Mouse (Mus musculus) heart, embryonic 10.5 days (tissue): Measurements from ENCODE around the gene Degs2. TPM values are rescaled to one million over a fixed set of nuclear protein-coding genes. Genes with fewer than 3 reads are reported as not detected.

Experiments
- DNase-seq: peaks from one replicate; pipeline ENCODE4 v3.0.0-alpha.2; 2017; ENCODE audit warnings: low spot score
- H3K27ac ChIP-seq: fragments of 300-500 bp; sonication (generic); 2 replicates; pipeline ENCODE4 v1.5.1; 2016; ENCODE audit warnings: mild to moderate bottlenecking
- H3K27me3 ChIP-seq: fragments of 300-500 bp; sonication (generic); 2 replicates; pipeline ENCODE4 v1.6.1; 2016; ENCODE audit warnings: mild to moderate bottlenecking; ENCODE audit not compliant: poor library complexity, insufficient read depth, severe bottlenecking
- H3K36me3 ChIP-seq: fragments of 300-500 bp; sonication (generic); 2 replicates; pipeline ENCODE4 v1.6.1; 2016; ENCODE audit warnings: mild to moderate bottlenecking, moderate library complexity
- H3K4me1 ChIP-seq: fragments of 300-500 bp; sonication (generic); 2 replicates; pipeline ENCODE4 v1.6.1; 2016; ENCODE audit warnings: mild to moderate bottlenecking
- H3K4me3 ChIP-seq: fragments of 300-500 bp; sonication (generic); 2 replicates; pipeline ENCODE4 v1.5.1; 2016; ENCODE audit warnings: mild to moderate bottlenecking, moderate library complexity
- H3K9me3 ChIP-seq: fragments of 300-500 bp; sonication (generic); 2 replicates; pipeline ENCODE4 v1.6.1; 2016; ENCODE audit warnings: mild to moderate bottlenecking, moderate library complexity
- WGBS: fragments of 180-500 bp; shearing (Covaris S2); methylation state at CpG from one replicate; pipeline ENCODE4 v1.1.7; 2016; 5-methylcytosine and 5-hydroxymethylcytosine counted together
- polyA plus RNA-seq: library from polyadenylated mRNA; unstranded; fragments of >200 nt; fragmentation: Nextera tagmentation; extraction: Ambion mirVana; gene quantifications from 2 replicates; pipeline ENCODE4 v1.2.1, GENCODE M21; 2016

Gene Degs2
- 0.39 and 0.94 TPM in 2 replicates for polyA plus RNA-seq

GRCm38 (mm10) chr12:108702185-108702584 is at the start of gene Degs2:
Gene Degs2 (minus strand): TSS chr12:108702315.
- Histone ChIP-seq H3K9me3 (no peaks in the 10 kb centered on the region), H3K4me3 (peak within 1 kb of the TSS; percentile 47), H3K4me1 (peaks cover 28% of the 10 kb centered on the region), H3K27me3 (peaks cover 61% of the 10 kb centered on the region), H3K27ac (no peak within 1 kb of the TSS), H3K36me3 (no peaks in the 10 kb centered on the region)
- under 1% methylated on average over 32 of the region's 32 CpGs for WGBS
- DNase-seq: no peak

DNA sequence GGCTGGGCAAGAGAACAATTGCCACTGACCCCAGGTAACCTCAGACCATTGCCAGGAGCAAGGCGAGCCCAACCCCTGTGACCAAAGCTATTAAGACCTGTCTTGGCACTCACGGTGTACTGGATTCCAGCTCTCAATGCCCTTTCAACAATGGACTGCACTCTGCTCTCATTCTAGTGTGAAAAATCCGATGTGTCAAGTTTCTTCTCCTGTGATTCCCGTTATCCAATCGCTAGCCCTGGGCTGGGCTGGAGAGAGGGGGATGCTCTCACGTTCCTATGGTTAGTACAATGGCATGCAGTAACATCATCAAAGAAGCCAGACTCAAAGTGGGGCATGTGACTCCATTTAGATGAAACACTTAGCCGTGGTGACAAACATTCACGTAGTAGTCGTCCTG is 49.7 kb upstream of the Degs2 start:
- Histone ChIP-seq H3K4me1 (peaks cover 7% of the 10 kb centered on the region), H3K4me3 (no peak overlapping the region), H3K36me3 (no peaks in the 10 kb centered on the region), H3K27ac (no peak overlapping the region), H3K9me3 (no peaks in the 10 kb centered on the region), H3K27me3 (no peaks in the 10 kb centered on the region; the same call in 1 of the 2 replicates)
- DNase-seq: peak; percentile 74
- WGBS: 47% methylated on average over 9 of the region's 9 CpGs

- 65% methylated on average over 3 of the region's 3 CpGs for WGBS
- no peak for DNase-seq
- Histone ChIP-seq H3K36me3 (no peaks in the 10 kb centered on the region), H3K27me3 (no peaks in the 10 kb centered on the region; the same call in 1 of the 2 replicates), H3K27ac (no peak overlapping the region), H3K4me3 (no peak overlapping the region), H3K4me1 (peaks cover 7% of the 10 kb centered on the region), H3K9me3 (no peaks in the 10 kb centered on the region)
These were observed 48.1 kb upstream of the Degs2 start for GRCm38 (mm10) chr12:108750226-108750625.

GRCm38 (mm10) chr12:108749454-108749853 is 47.3 kb upstream of the Degs2 start:
- H3K36me3 ChIP-seq: no peaks in the 10 kb centered on the region
- no peaks in the 10 kb centered on the region; the same call in 1 of the 2 replicates for H3K27me3 ChIP-seq
- no peak overlapping the region for H3K27ac ChIP-seq
- H3K4me1 ChIP-seq: peaks cover 7% of the 10 kb centered on the region
- 79% methylated on average over 9 of the region's 9 CpGs for WGBS
- H3K4me3 ChIP-seq: no peak overlapping the region
- DNase-seq: peak; percentile 62
- no peaks in the 10 kb centered on the region for H3K9me3 ChIP-seq

GRCm38 (mm10) chr12:108749019-108749418 is 46.9 kb upstream of the Degs2 start:
- no peak overlapping the region for H3K27ac ChIP-seq
- H3K36me3 ChIP-seq: no peaks in the 10 kb centered on the region
- WGBS: 57% methylated on average over 6 of the region's 6 CpGs
- H3K4me1 ChIP-seq: peaks cover 7% of the 10 kb centered on the region
- no peak overlapping the region for H3K4me3 ChIP-seq
- H3K27me3 ChIP-seq: no peaks in the 10 kb centered on the region; the same call in 1 of the 2 replicates
- peak; percentile 53 for DNase-seq
- no peaks in the 10 kb centered on the region for H3K9me3 ChIP-seq

DNA sequence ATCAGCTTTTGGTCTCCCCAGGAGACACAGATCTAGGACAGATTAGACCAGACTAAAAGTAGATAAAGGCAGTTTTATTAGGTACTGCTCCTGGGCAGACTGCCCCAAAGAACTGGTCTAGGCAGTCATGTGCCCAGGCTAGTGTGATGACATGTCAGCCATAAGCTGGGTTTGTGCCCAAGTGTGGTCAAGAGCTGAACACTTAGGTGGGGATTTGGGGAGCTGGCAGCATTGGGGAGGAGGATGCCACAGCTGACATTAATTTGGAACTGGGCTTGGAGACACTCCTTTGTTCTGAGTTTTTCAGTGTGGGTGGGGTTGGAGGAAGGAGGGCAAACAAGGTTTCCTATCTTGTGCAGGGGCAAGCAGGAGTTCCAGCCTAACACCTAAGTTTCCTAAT is 43.9 kb upstream of the Degs2 start:
- H3K36me3 ChIP-seq: no peaks in the 10 kb centered on the region

GRCm38 (mm10) chr12:108742241-108742640 is 40.1 kb upstream of the Degs2 start:
- Histone ChIP-seq H3K27ac (no peak overlapping the region), H3K36me3 (no peaks in the 10 kb centered on the region), H3K4me3 (no peak overlapping the region), H3K9me3 (no peaks in the 10 kb centered on the region), H3K27me3 (no peaks in the 10 kb centered on the region), H3K4me1 (no peaks in the 10 kb centered on the region)
- WGBS: 77% methylated on average over 4 of the region's 4 CpGs
- peak; percentile 63 for DNase-seq

More for the DNA sequence above, 43.9 kb upstream of the Degs2 start:
- Histone ChIP-seq H3K27ac (no peak overlapping the region), H3K27me3 (no peaks in the 10 kb centered on the region), H3K4me1 (no peaks in the 10 kb centered on the region), H3K4me3 (no peak overlapping the region), H3K9me3 (no peaks in the 10 kb centered on the region)
- DNase-seq: peak; percentile 38

DNA sequence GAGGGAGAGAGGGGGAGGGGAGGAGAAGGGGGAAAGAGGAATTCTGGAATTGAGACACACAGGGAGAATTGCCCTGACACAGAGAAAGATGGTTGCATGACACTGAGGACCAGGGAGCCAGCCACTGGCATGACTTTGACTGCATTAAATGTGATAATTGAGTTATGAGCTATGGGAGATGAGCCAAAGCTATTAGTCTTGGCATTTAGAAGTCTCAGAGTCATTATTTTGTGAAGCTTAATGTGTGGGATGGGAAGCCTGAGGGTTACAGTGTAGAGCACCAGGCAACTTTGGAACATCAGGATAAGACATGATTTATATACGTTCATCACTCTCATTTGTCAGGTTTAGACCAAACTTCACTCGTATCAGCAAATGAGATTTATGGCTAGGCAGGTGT is 39.4 kb upstream of the Degs2 start:
- DNase-seq: peak; percentile 22
- no peaks in the 10 kb centered on the region for H3K4me1 ChIP-seq
- WGBS: 80% methylated on average over 2 of the region's 2 CpGs
- no peaks in the 10 kb centered on the region for H3K27me3 ChIP-seq
- H3K4me3 ChIP-seq: no peak overlapping the region
- no peaks in the 10 kb centered on the region for H3K36me3 ChIP-seq
- no peaks in the 10 kb centered on the region for H3K9me3 ChIP-seq
- no peak overlapping the region for H3K27ac ChIP-seq

- Histone ChIP-seq H3K27ac (no peak overlapping the region), H3K36me3 (no peaks in the 10 kb centered on the region), H3K4me1 (no peaks in the 10 kb centered on the region), H3K4me3 (no peak overlapping the region), H3K27me3 (no peaks in the 10 kb centered on the region), H3K9me3 (no peaks in the 10 kb centered on the region)
- 88% methylated on average over 12 of the region's 12 CpGs for WGBS
- peak; percentile 61 for DNase-seq
These were observed 36.6 kb upstream of the Degs2 start for GRCm38 (mm10) chr12:108738745-108739144.

- WGBS: 90% methylated on average over 7 of the region's 7 CpGs
These were observed 35.7 kb upstream of the Degs2 start for GRCm38 (mm10) chr12:108737838-108738237.

GRCm38 (mm10) chr12:108734386-108734785 is 32.3 kb upstream of the Degs2 start:
- WGBS: 83% methylated on average over 2 of the region's 2 CpGs
- no peaks in the 10 kb centered on the region for H3K36me3 ChIP-seq

More at GRCm38 (mm10) chr12:108737838-108738237, 35.7 kb upstream of the Degs2 start:
- H3K27ac ChIP-seq: no peak overlapping the region
- H3K36me3 ChIP-seq: no peaks in the 10 kb centered on the region
- no peaks in the 10 kb centered on the region for H3K4me1 ChIP-seq
- H3K9me3 ChIP-seq: no peaks in the 10 kb centered on the region
- DNase-seq: peak; percentile 54
- H3K27me3 ChIP-seq: no peaks in the 10 kb centered on the region
- no peak overlapping the region for H3K4me3 ChIP-seq

DNA sequence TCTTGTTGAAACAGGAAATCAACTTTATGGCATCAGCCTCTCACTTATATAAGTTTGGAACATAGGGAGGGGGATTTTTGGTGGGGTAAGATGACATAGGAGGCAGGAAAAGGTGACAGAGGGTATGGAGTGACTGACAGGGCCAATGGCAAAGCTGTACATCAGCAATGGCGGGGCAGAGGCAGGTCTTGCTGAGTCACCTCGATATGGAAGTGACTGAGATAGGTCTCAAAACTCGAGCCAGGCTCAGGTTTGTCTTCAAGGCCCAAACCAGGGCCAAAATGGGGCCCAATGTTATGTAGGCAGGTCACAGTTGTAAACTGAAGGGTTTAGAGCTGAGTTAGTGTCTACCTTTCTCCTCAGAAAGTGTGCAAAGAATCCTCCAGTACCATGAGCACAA is 21.7 kb upstream of the Degs2 start:
- peak; percentile 70 for DNase-seq
- H3K4me3 ChIP-seq: no peak overlapping the region
- H3K27ac ChIP-seq: no peak overlapping the region
- 76% methylated on average over 3 of the region's 3 CpGs for WGBS
- H3K9me3 ChIP-seq: no peaks in the 10 kb centered on the region
- H3K36me3 ChIP-seq: no peaks in the 10 kb centered on the region
- H3K4me1 ChIP-seq: no peaks in the 10 kb centered on the region
- no peaks in the 10 kb centered on the region for H3K27me3 ChIP-seq

More at GRCm38 (mm10) chr12:108734386-108734785, 32.3 kb upstream of the Degs2 start:
- Histone ChIP-seq H3K27ac (no peak overlapping the region), H3K27me3 (no peaks in the 10 kb centered on the region), H3K4me1 (no peaks in the 10 kb centered on the region), H3K9me3 (no peaks in the 10 kb centered on the region), H3K4me3 (no peak overlapping the region)
- DNase-seq: peak; percentile 16

- no peak overlapping the region for H3K4me3 ChIP-seq
- no peaks in the 10 kb centered on the region for H3K4me1 ChIP-seq
- no peaks in the 10 kb centered on the region for H3K9me3 ChIP-seq
- no peaks in the 10 kb centered on the region for H3K27me3 ChIP-seq
- no peak overlapping the region for H3K27ac ChIP-seq
- H3K36me3 ChIP-seq: no peaks in the 10 kb centered on the region
- no peak for DNase-seq
- WGBS: 86% methylated on average over 4 of the region's 4 CpGs
These were observed 20.3 kb upstream of the Degs2 start for GRCm38 (mm10) chr12:108722464-108722863.

GRCm38 (mm10) chr12:108718485-108718884 is 16.4 kb upstream of the Degs2 start:
- Histone ChIP-seq H3K27ac (no peak overlapping the region), H3K9me3 (no peaks in the 10 kb centered on the region), H3K36me3 (0 out of 2 replicates have a peak, but pooled peaks cover 2% of the 10 kb centered on the region), H3K4me1 (no peaks in the 10 kb centered on the region), H3K4me3 (no peak overlapping the region), H3K27me3 (no peaks in the 10 kb centered on the region)
- no peak for DNase-seq
- WGBS: 89% methylated on average over 3 of the region's 3 CpGs
